Mouse (Mus musculus) left cerebral cortex, adult 9 months (tissue): ENCODE data around the gene Rmi2.
"Not testable (repeated sequence)": the region's sequence is repeated elsewhere in the genome, so short reads cannot be mapped to it uniquely, and the experiment has no call there.

ENCODE experiments used
- DNase-seq, 2 experiments: peaks; one replicate each; pipeline ENCODE4 v3.0.0; 2022; ENCODE audit warnings: low spot score in 2 of 2

The Rmi2 gene

GRCm38 (mm10) chr16:10834911-10835587 lies at the start of gene Rmi2:
Rmi2 (plus strand) TSS chr16:10835059.
- peak; percentile 11 to 72 for DNase-seq

GRCm38 (mm10) chr16:10785371-10786231 lies 49.3 kb upstream of the Rmi2 start, which contains the start of gene Socs1:
Socs1 (minus strand) TSS chr16:10785536.
- peak; percentile 37 to 78 for DNase-seq

- peak; percentile 42 to 84 for DNase-seq
Measured at GRCm38 (mm10) chr16:10786288-10786687, 48.6 kb upstream of the Rmi2 start.

- DNase-seq: no peak
Measured at GRCm38 (mm10) chr16:10786782-10787547, 47.9 kb upstream of the Rmi2 start.

GRCm38 (mm10) chr16:10787548-10788058 lies 47.3 kb upstream of the Rmi2 start:
- DNase-seq: no peak

- no peak for DNase-seq
Measured at GRCm38 (mm10) chr16:10788271-10788670, 46.6 kb upstream of the Rmi2 start, which contains the start of gene Tnp2. Tnp2 (minus strand) TSS chr16:10788660.

- no peak for DNase-seq
Measured at GRCm38 (mm10) chr16:10788866-10789265, 46.0 kb upstream of the Rmi2 start.

GRCm38 (mm10) chr16:10790702-10791101 lies 44.2 kb upstream of the Rmi2 start, which contains the start of gene Prm3:
Prm3 (minus strand) TSS chr16:10790914.
- no peak for DNase-seq

- no peak for DNase-seq
Measured at GRCm38 (mm10) chr16:10796034-10796433, 38.8 kb upstream of the Rmi2 start, which contains the start of gene Prm2. Prm2 (minus strand) TSS chr16:10796134.

- not testable (repeated sequence) for DNase-seq
Measured at GRCm38 (mm10) chr16:10802420-10802819, 32.4 kb upstream of the Rmi2 start.

GRCm38 (mm10) chr16:10805789-10806527 lies 28.9 kb upstream of the Rmi2 start, which contains the start of gene Prm1:
Prm1 (minus strand) TSS chr16:10805839.
- DNase-seq: no peak

GRCm38 (mm10) chr16:10810376-10810775 lies 24.5 kb upstream of the Rmi2 start:
- no peak for DNase-seq

- DNase-seq: no peak
Measured at GRCm38 (mm10) chr16:10812865-10813371, 21.9 kb upstream of the Rmi2 start, which contains the start of gene Gm11172. Gm11172 (plus strand) TSS chr16:10812915.

- DNase-seq: no peak
Measured at GRCm38 (mm10) chr16:10813726-10814125, 21.1 kb upstream of the Rmi2 start.

- DNase-seq: no peak
Measured at GRCm38 (mm10) chr16:10814864-10815263, 20.0 kb upstream of the Rmi2 start.

GRCm38 (mm10) chr16:10818579-10819135 lies 16.2 kb upstream of the Rmi2 start:
- DNase-seq: no peak

- DNase-seq: no peak
Measured at GRCm38 (mm10) chr16:10819966-10820365, 14.9 kb upstream of the Rmi2 start.

- no peak for DNase-seq
Measured at GRCm38 (mm10) chr16:10821387-10821786, 13.5 kb upstream of the Rmi2 start.

- no peak for DNase-seq
Measured at GRCm38 (mm10) chr16:10824536-10824935, 10.3 kb upstream of the Rmi2 start.

GRCm38 (mm10) chr16:10825840-10826239 lies 9.0 kb upstream of the Rmi2 start:
- DNase-seq: no peak
